Mouse (Mus musculus): ENCODE results near the gene Arl14ep. TPM values are rescaled to one million over a fixed set of nuclear protein-coding genes. Genes with fewer than 3 reads are reported as not detected.
"Not testable (repeated sequence)": the region's sequence is repeated elsewhere in the genome, so short reads cannot be mapped to it uniquely, and the experiment has no call there.

Gene Arl14ep
- polyA plus RNA-seq, 1 experiment from 2014 or later = 10.9 TPM

DNA sequence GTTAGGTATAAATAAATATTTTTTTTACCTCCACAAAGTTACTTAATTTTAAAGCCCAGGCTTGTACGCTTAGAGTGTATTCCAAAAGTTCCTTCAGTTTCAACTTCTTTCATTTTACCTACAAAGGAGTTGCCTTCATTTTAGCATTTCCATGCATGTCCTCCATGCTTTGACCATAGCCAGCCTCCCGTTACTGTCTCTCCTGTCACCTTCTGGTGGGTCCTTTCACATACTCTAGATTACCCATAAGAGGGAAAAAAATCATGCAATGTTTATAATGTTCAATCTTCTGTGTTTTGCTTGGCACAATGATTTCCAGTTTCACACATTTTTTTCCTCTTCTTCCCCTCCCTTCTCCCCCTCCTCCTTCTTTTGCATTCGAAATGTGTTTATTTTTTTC is 32.2 kb upstream of the Arl14ep start:
- Histone ChIP-seq H3K27me3 (replicated peaks; ENCODE audit: control insufficient read depth, insufficient read depth, low read length) (no peaks in the 10 kb centered on the region), H3K4me2 (replicated peaks; ENCODE audit: low read depth) (no peak overlapping the region), H3K9me3 (ENCODE audit: control insufficient read depth) (no peaks in the 10 kb centered on the region), H3K4me1 (replicated peaks; ENCODE audit: control insufficient read depth, insufficient read depth, low read length) (no peaks in the 10 kb centered on the region), H3K4me3 (ENCODE audit: low read depth, low read length) (no peak overlapping the region), H3K9ac (ENCODE audit: low read depth, low read length) (no peak overlapping the region), H3K27ac (ENCODE audit: low read depth, low read length) (no peak overlapping the region), H3K36me3 (ENCODE audit: control insufficient read depth, insufficient read depth) (no peaks in the 10 kb centered on the region)
- TF ChIP-seq CTCF (IDR thresholded peaks at IDR 0.05; ENCODE audit: low read depth) = no peak
- 79% methylated on average over 3 of the region's 3 CpGs for WGBS
- no peak for ATAC-seq

DNA sequence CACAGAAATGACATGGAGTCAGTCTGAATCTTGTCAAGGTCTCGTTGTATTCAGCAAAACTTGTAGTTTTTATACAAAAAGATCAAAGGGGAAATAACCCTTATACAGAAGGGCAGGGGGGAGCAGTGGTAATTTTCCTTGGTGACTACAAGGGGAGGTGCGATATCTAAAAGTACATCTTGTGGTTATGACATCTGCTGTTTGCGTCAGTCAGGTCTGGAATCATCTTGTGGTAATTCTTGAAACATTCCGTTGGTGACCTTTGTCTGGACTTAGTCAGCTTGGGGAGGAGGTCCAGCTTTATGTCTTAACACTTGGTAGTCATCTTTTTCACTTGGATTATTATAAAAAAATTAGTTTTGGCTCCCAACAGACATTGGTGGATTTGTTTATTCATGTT is 31.7 kb upstream of the Arl14ep start:
- not testable (repeated sequence) for ATAC-seq
- 84% methylated on average over 4 of the region's 4 CpGs for WGBS

DNA sequence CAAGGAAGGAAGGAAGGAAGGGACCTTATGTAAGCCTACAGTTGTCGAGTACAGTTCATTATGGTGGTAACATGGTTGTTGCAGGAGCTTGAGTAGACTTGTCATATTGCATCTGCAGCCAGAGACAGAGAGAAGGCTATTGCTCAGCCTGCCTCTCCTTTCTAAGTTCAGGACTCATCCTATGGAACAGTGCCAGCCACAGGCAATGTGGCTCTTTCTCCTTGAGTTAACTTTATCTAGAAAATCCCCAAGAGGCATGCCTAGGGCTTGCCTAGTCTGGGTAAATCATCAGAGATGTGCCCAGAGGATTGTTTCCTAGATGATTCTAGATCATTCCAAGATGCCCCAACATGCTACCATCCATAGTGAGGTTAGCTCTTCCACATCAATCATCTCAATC is 17.0 kb upstream of the Arl14ep start:
- 81% methylated on average over 1 of the region's 1 CpGs for WGBS
- H3K27me3 ChIP-seq (replicated peaks; ENCODE audit: control insufficient read depth, insufficient read depth, low read length) = no peaks in the 10 kb centered on the region
- no peak for ATAC-seq
- H3K36me3 ChIP-seq (ENCODE audit: control insufficient read depth, insufficient read depth) = no peaks in the 10 kb centered on the region
- H3K4me1 ChIP-seq (replicated peaks; ENCODE audit: control insufficient read depth, insufficient read depth, low read length) = no peaks in the 10 kb centered on the region
- no peak overlapping the region for H3K4me2 ChIP-seq (replicated peaks; ENCODE audit: low read depth)
- no peak overlapping the region for H3K4me3 ChIP-seq (ENCODE audit: low read depth, low read length)
- no peak for TF ChIP-seq CTCF (IDR thresholded peaks at IDR 0.05; ENCODE audit: low read depth)
- H3K27ac ChIP-seq (ENCODE audit: low read depth, low read length) = no peak overlapping the region
- no peaks in the 10 kb centered on the region for H3K9me3 ChIP-seq (ENCODE audit: control insufficient read depth)
- no peak overlapping the region for H3K9ac ChIP-seq (ENCODE audit: low read depth, low read length)

More for the DNA sequence above, 31.7 kb upstream of the Arl14ep start:
- H3K9ac ChIP-seq (ENCODE audit: low read depth, low read length); H3K9me3 ChIP-seq (ENCODE audit: control insufficient read depth); H3K4me1 ChIP-seq (replicated peaks; ENCODE audit: control insufficient read depth, insufficient read depth, low read length); H3K27me3 ChIP-seq (replicated peaks; ENCODE audit: control insufficient read depth, insufficient read depth, low read length); H3K4me3 ChIP-seq (ENCODE audit: low read depth, low read length); H3K27ac ChIP-seq (ENCODE audit: low read depth, low read length); H3K4me2 ChIP-seq (replicated peaks; ENCODE audit: low read depth); H3K36me3 ChIP-seq (ENCODE audit: control insufficient read depth, insufficient read depth): not testable (repeated sequence)

DNA sequence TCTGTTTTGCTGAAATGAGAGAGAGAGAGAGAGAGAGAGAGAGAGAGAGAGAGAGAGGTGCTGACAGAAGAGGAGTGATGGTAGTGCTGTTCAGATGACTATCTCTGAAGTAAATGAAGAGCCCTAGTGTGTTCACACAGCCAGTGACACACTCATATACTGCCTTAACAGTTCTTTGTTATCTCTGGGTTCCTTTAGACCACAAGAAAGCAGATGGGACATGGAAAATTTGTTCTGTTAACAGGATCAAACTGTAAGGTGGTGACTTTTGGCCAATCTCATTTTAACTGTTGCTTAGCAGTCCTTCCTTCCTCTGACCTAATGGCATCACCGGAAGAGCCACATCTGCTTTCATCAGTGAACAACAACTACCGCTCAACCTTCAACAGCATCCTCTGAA is 10.7 kb upstream of the Arl14ep start:
- H3K9ac ChIP-seq (ENCODE audit: low read depth, low read length) = no peak overlapping the region
- H3K4me3 ChIP-seq (ENCODE audit: low read depth, low read length) = no peak overlapping the region

DNA sequence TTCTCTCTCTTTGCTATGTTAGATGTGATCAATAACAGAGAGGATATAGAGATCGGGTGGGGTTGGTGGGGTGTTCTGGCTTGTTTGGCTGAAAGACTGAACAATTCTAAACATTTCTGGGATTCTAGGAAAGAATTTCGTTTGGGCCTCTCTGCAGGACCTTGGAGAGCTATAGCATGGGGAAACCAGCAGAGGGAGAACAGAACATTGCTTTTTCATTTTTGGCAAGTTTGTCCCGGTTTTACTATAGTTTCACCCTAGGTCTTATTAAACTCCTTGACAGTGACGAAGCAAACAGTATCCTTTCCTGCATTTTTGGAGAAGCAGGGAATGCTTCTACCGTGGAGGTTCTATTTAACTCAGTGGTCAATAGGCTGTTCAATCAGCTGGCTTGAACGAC is 8.3 kb upstream of the Arl14ep start:
- Histone ChIP-seq H3K9ac (ENCODE audit: low read depth, low read length) (no peak overlapping the region), H3K4me2 (replicated peaks; ENCODE audit: low read depth) (no peak overlapping the region), H3K36me3 (ENCODE audit: control insufficient read depth, insufficient read depth) (no peaks in the 10 kb centered on the region), H3K4me3 (ENCODE audit: low read depth, low read length) (no peak overlapping the region), H3K27ac (ENCODE audit: low read depth, low read length) (no peak overlapping the region), H3K27me3 (replicated peaks; ENCODE audit: control insufficient read depth, insufficient read depth, low read length) (no peaks in the 10 kb centered on the region), H3K4me1 (replicated peaks; ENCODE audit: control insufficient read depth, insufficient read depth, low read length) (no peaks in the 10 kb centered on the region), H3K9me3 (ENCODE audit: control insufficient read depth) (no peaks in the 10 kb centered on the region)
- TF ChIP-seq CTCF (IDR thresholded peaks at IDR 0.05; ENCODE audit: low read depth) = peak; percentile 60
- WGBS = 42% methylated on average over 6 of the region's 6 CpGs
- ATAC-seq = no peak

More for the DNA sequence above, 10.7 kb upstream of the Arl14ep start:
- Histone ChIP-seq H3K27ac (ENCODE audit: low read depth, low read length) (no peak overlapping the region), H3K9me3 (ENCODE audit: control insufficient read depth) (no peaks in the 10 kb centered on the region), H3K4me1 (replicated peaks; ENCODE audit: control insufficient read depth, insufficient read depth, low read length) (no peaks in the 10 kb centered on the region), H3K27me3 (replicated peaks; ENCODE audit: control insufficient read depth, insufficient read depth, low read length) (no peaks in the 10 kb centered on the region), H3K4me2 (replicated peaks; ENCODE audit: low read depth) (no peak overlapping the region), H3K36me3 (ENCODE audit: control insufficient read depth, insufficient read depth) (no peaks in the 10 kb centered on the region)
- 95% methylated on average over 2 of the region's 2 CpGs for WGBS
- TF ChIP-seq CTCF (IDR thresholded peaks at IDR 0.05; ENCODE audit: low read depth) = no peak
- ATAC-seq = no peak

GRCm38 (mm10) chr2:106976472-106976871 is 2.2 kb upstream of the Arl14ep start:
- no peaks in the 10 kb centered on the region for H3K27me3 ChIP-seq (replicated peaks; ENCODE audit: control insufficient read depth, insufficient read depth, low read length)
- no peak for ATAC-seq
- H3K36me3 ChIP-seq (ENCODE audit: control insufficient read depth, insufficient read depth) = no peaks in the 10 kb centered on the region
- H3K4me1 ChIP-seq (replicated peaks; ENCODE audit: control insufficient read depth, insufficient read depth, low read length) = no peaks in the 10 kb centered on the region
- WGBS = 86% methylated on average over 3 of the region's 3 CpGs
- no peaks in the 10 kb centered on the region for H3K9me3 ChIP-seq (ENCODE audit: control insufficient read depth)
- H3K9ac ChIP-seq (ENCODE audit: low read depth, low read length) = no peak overlapping the region
- no peak overlapping the region for H3K4me3 ChIP-seq (ENCODE audit: low read depth, low read length)
- TF ChIP-seq CTCF (IDR thresholded peaks at IDR 0.05; ENCODE audit: low read depth) = no peak
- no peak overlapping the region for H3K4me2 ChIP-seq (replicated peaks; ENCODE audit: low read depth)
- no peak overlapping the region for H3K27ac ChIP-seq (ENCODE audit: low read depth, low read length)

DNA sequence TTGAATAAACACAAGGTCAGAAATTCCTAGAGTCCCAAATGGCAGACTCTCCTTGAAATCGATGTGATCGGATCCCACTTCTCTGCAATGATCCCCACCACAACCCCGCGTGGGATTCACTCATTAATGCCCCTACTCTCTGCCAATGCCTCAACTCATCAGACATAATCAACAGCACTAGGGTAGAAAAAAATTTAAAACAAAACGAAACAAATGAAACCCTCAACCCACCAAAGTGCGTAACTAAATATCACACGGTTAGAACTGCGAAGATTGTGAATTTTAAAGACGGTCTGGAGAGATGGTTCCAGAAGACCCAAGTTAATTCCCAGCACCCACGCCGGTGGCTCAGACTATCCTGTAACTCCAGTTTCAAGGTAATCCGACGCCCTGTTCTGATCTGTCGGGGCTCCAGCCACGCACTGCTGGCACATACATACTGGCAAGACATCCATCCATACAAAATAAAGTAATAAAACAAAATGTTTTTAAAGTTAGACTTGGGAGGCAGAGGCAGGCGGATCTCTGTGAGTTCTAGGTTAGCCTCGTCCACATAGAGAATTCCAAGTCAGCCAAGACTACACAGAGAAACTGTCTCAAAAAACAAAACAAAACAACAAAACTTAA is 779 bp downstream of the Arl14ep start:
- H3K27me3 ChIP-seq (replicated peaks; ENCODE audit: control insufficient read depth, insufficient read depth, low read length) = no peaks in the 10 kb centered on the region
- no peaks in the 10 kb centered on the region for H3K4me1 ChIP-seq (replicated peaks; ENCODE audit: control insufficient read depth, insufficient read depth, low read length)
- peak overlapping the region; percentile 80 for H3K9ac ChIP-seq (ENCODE audit: low read depth, low read length)
- peak overlapping the region; percentile 74 for H3K4me3 ChIP-seq (ENCODE audit: low read depth, low read length)
- 64% methylated on average over 17 of the region's 17 CpGs for WGBS
- no peak for ATAC-seq
- H3K36me3 ChIP-seq (ENCODE audit: control insufficient read depth, insufficient read depth) = 0 out of 2 replicates have a peak, but pooled peaks cover 4% of the 10 kb centered on the region
- H3K4me2 ChIP-seq (replicated peaks; ENCODE audit: low read depth) = peak overlapping the region; percentile 65
- no peak overlapping the region for H3K27ac ChIP-seq (ENCODE audit: low read depth, low read length)
- no peaks in the 10 kb centered on the region for H3K9me3 ChIP-seq (ENCODE audit: control insufficient read depth)
- no peak for TF ChIP-seq CTCF (IDR thresholded peaks at IDR 0.05; ENCODE audit: low read depth)
